Mouse (Mus musculus) brain, embryonic 14.5 days (tissue): Measurements from ENCODE around the gene Katnal1. TPM values are rescaled to one million over a fixed set of nuclear protein-coding genes. Genes with fewer than 3 reads are reported as not detected.

Source experiments
- DNase-seq: peaks from one replicate; pipeline ENCODE4 v3.0.0-alpha.2; 2011; ENCODE audit warnings: low read depth
- CTCF ChIP-seq: fragments of 200-500 bp; IDR thresholded peaks from 2 replicates; pipeline ENCODE4 v1.5.1; 2012; ENCODE audit warnings: inconsistent platforms, mild to moderate bottlenecking, moderate library complexity, borderline replicate concordance; ENCODE audit not compliant: insufficient read depth, insufficient read length; ENCODE audit errors: extremely low read depth
- POLR2A ChIP-seq: fragments of 200-500 bp; IDR thresholded peaks from 2 replicates; pipeline ENCODE4 v1.6.1; 2012; ENCODE audit warnings: mild to moderate bottlenecking, inconsistent platforms, borderline replicate concordance; ENCODE audit not compliant: poor library complexity, insufficient read depth, insufficient read length, severe bottlenecking; ENCODE audit errors: extremely low read depth
- polyA plus RNA-seq: library from polyadenylated mRNA; depleted of rRNA; stranded (reverse); fragments of >200 nt; gene quantifications from 2 replicates; pipeline ENCODE4 v1.2.3, GENCODE M21; 2012

Katnal1 gene
- polyA plus RNA-seq, 1 experiment = 27.0 TPM

- TF ChIP-seq CTCF (no peak), POLR2A (no peak)
- no peak for DNase-seq
Observed at GRCm38 (mm10) chr5:148960211-148960610, 31.1 kb upstream of the Katnal1 start.

GRCm38 (mm10) chr5:148959068-148959990 is 30.2 kb upstream of the Katnal1 start:
- peak; percentile 37 for DNase-seq
- no peak for TF ChIP-seq POLR2A
- no peak for TF ChIP-seq CTCF

- no peak for DNase-seq
- peak; percentile 64; the same call in 1 of the 2 replicates for TF ChIP-seq CTCF
- no peak for TF ChIP-seq POLR2A
Observed at GRCm38 (mm10) chr5:148958355-148958754, 29.2 kb upstream of the Katnal1 start.

- TF ChIP-seq POLR2A (no peak), CTCF (no peak)
Observed at GRCm38 (mm10) chr5:148956898-148957535, 27.9 kb upstream of the Katnal1 start.

GRCm38 (mm10) chr5:148956091-148956490 is 27.0 kb upstream of the Katnal1 start:
- TF ChIP-seq CTCF (no peak), POLR2A (no peak)
- no peak for DNase-seq

More at GRCm38 (mm10) chr5:148956898-148957535, 27.9 kb upstream of the Katnal1 start:
- no peak for DNase-seq

- DNase-seq = no peak
- TF ChIP-seq CTCF = no peak
- no peak for TF ChIP-seq POLR2A
Observed at GRCm38 (mm10) chr5:148955575-148955974, 26.5 kb upstream of the Katnal1 start.

GRCm38 (mm10) chr5:148954314-148955060 is 25.4 kb upstream of the Katnal1 start:
- DNase-seq = no peak
- TF ChIP-seq POLR2A = no peak
- no peak for TF ChIP-seq CTCF

- DNase-seq = no peak
- TF ChIP-seq CTCF = no peak
- no peak for TF ChIP-seq POLR2A
Observed at GRCm38 (mm10) chr5:148953098-148953497, 24.0 kb upstream of the Katnal1 start.

GRCm38 (mm10) chr5:148952419-148952818 is 23.3 kb upstream of the Katnal1 start:
- TF ChIP-seq POLR2A (no peak), CTCF (peak; percentile 59; the same call in 1 of the 2 replicates)

GRCm38 (mm10) chr5:148951360-148951759 is 22.2 kb upstream of the Katnal1 start:
- TF ChIP-seq CTCF = no peak
- TF ChIP-seq POLR2A = no peak

More at GRCm38 (mm10) chr5:148952419-148952818, 23.3 kb upstream of the Katnal1 start:
- DNase-seq = no peak

GRCm38 (mm10) chr5:148950064-148950463 is 20.9 kb upstream of the Katnal1 start:
- DNase-seq = no peak
- TF ChIP-seq POLR2A (no peak), CTCF (no peak)

More at GRCm38 (mm10) chr5:148951360-148951759, 22.2 kb upstream of the Katnal1 start:
- no peak for DNase-seq

GRCm38 (mm10) chr5:148948577-148948976 is 19.5 kb upstream of the Katnal1 start:
- TF ChIP-seq POLR2A (no peak), CTCF (no peak)
- no peak for DNase-seq
